Mouse (Mus musculus) lung, embryonic 16.5 days (tissue): Measurements from ENCODE around the gene Spef2. TPM values are rescaled to one million over a fixed set of nuclear protein-coding genes. Genes with fewer than 3 reads are reported as not detected.
"Not testable (repeated sequence)": the region's sequence is repeated elsewhere in the genome, so short reads cannot be mapped to it uniquely, and the experiment has no call there.

Source experiments
- ATAC-seq: fragments of 200-750 bp; cut with Nextera tagmentation; 2 replicates; pipeline ENCODE4 v1.8.0; 2017; ENCODE audit warnings: low read depth, mild to moderate bottlenecking, moderate library complexity
- H3K27ac ChIP-seq: fragments of 300-500 bp; sonication (generic); 2 replicates; pipeline ENCODE4 v1.5.1; 2014; ENCODE audit warnings: mild to moderate bottlenecking, control low read depth, low read length
- H3K27me3 ChIP-seq: fragments of 300-500 bp; sonication (generic); 2 replicates; pipeline ENCODE4 v1.6.1; 2014; ENCODE audit warnings: low read depth, low read length, mixed read lengths; ENCODE audit not compliant: control insufficient read depth, insufficient read depth
- H3K36me3 ChIP-seq: fragments of 300-500 bp; sonication (generic); 2 replicates; pipeline ENCODE4 v1.6.1; 2014; ENCODE audit warnings: low read length; ENCODE audit not compliant: control insufficient read depth, insufficient read depth
- H3K4me1 ChIP-seq: fragments of 300-500 bp; sonication (generic); replicated peaks from 2 replicates; pipeline ENCODE4 v1.6.1; 2014; ENCODE audit warnings: low read length, mixed read lengths; ENCODE audit not compliant: control insufficient read depth, insufficient read depth
- H3K4me2 ChIP-seq: fragments of 300-500 bp; sonication (generic); 2 replicates; pipeline ENCODE4 v1.6.1; 2014; ENCODE audit warnings: low read depth, low read length, control low read depth
- H3K4me3 ChIP-seq: fragments of 300-500 bp; sonication (generic); 2 replicates; pipeline ENCODE4 v1.5.1; 2014; ENCODE audit warnings: mild to moderate bottlenecking, low read length, control low read depth
- H3K9ac ChIP-seq: fragments of 300-500 bp; sonication (generic); 2 replicates; pipeline ENCODE4 v1.6.1; 2014; ENCODE audit warnings: low read length, control low read depth
- H3K9me3 ChIP-seq: fragments of 300-500 bp; sonication (generic); 2 replicates; pipeline ENCODE4 v1.6.1; 2016; ENCODE audit warnings: low read length; ENCODE audit not compliant: control insufficient read depth
- WGBS: fragments of 180-500 bp; shearing (Covaris S2); extraction: QIAGEN DNeasy Blood & Tissue Kit; methylation state at CpG from one replicate; pipeline ENCODE4 v1.1.7; 2014; 5-methylcytosine and 5-hydroxymethylcytosine counted together
- polyA plus RNA-seq: library from polyadenylated mRNA; unstranded; fragments of >200 nt; fragmentation: Nextera tagmentation; extraction: Ambion mirVana; gene quantifications from 2 replicates; pipeline ENCODE4 v1.2.1, GENCODE M21; 2015

The Spef2 gene
- polyA plus RNA-seq: 2.5 and 3.0 TPM in 2 replicates

DNA sequence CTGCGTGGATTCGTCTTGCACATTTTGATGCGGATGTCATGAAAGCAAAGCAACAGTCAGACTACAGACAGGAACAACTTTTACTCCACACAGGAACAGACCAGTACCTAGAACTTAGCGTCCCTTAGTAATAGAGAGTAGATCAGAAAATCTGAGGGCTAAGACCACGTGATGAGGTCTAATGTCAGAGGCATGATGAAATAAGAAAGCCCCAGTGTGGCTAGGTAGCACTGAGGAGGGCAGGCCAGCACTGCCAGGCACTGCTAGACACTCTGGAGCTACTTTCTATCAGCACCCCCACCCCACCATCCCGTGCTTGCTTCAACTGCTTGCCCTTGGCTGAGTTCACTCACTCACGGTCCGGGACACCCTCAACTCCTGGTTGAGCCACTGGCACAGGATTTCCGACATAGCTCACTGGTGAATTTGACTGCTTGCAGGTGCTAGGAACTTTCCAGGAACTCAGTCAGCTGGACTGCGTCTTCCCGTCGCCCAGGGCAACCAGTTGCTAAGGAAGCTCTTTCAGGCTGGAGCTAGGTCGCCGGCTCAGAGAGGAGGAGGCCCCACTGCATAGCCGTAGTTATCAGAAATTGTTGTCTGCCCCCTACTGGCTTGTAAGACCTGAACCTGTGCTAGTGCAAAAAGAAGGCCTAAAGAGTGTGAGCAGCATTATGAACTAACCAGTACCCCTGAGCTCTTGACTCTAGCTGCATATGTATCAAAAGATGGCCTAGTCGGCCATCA lies at the start of gene Spef2:
Gene Spef2 (minus strand): TSS at position 510 of the 744 bp plus-strand sequence.
- Histone ChIP-seq H3K9me3 (no peaks in the 10 kb centered on the region), H3K4me1 (no peaks in the 10 kb centered on the region), H3K27me3 (no peaks in the 10 kb centered on the region), H3K4me2 (peak within 1 kb of the TSS; percentile 39), H3K27ac (no peak within 1 kb of the TSS), H3K9ac (no peak within 1 kb of the TSS), H3K4me3 (peak within 1 kb of the TSS; percentile 22), H3K36me3 (no peaks in the 10 kb centered on the region)
- ATAC-seq: peak; percentile 87
- WGBS: 22% methylated on average over 16 of the region's 16 CpGs

DNA sequence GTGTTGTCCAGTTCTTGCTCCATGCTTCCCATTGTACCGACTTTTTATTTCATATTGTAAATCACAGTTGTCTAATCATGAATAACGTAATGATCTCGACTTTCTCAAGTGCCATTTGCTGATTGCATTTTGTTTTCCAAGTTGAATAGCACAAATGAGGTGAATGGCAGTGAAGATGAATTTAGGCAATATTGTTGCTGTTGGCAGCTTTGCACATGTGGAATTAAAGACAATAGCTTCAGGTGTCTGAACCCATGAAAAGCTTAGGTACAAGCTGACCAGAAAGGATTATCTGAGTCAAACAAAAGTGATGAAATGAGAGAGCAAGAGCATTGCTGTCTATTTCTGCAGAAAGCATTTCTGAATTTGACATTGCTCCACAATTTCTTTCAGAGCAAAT lies 45.5 kb upstream of the Spef2 start:
- WGBS: 83% methylated on average over 3 of the region's 3 CpGs
- no peak overlapping the region for H3K9ac ChIP-seq
- H3K27me3 ChIP-seq: no peaks in the 10 kb centered on the region
- no peak for ATAC-seq
- no peaks in the 10 kb centered on the region for H3K4me1 ChIP-seq
- H3K4me3 ChIP-seq: no peak overlapping the region
- no peak overlapping the region for H3K4me2 ChIP-seq
- H3K36me3 ChIP-seq: no peaks in the 10 kb centered on the region
- H3K9me3 ChIP-seq: no peaks in the 10 kb centered on the region
- no peak overlapping the region for H3K27ac ChIP-seq

DNA sequence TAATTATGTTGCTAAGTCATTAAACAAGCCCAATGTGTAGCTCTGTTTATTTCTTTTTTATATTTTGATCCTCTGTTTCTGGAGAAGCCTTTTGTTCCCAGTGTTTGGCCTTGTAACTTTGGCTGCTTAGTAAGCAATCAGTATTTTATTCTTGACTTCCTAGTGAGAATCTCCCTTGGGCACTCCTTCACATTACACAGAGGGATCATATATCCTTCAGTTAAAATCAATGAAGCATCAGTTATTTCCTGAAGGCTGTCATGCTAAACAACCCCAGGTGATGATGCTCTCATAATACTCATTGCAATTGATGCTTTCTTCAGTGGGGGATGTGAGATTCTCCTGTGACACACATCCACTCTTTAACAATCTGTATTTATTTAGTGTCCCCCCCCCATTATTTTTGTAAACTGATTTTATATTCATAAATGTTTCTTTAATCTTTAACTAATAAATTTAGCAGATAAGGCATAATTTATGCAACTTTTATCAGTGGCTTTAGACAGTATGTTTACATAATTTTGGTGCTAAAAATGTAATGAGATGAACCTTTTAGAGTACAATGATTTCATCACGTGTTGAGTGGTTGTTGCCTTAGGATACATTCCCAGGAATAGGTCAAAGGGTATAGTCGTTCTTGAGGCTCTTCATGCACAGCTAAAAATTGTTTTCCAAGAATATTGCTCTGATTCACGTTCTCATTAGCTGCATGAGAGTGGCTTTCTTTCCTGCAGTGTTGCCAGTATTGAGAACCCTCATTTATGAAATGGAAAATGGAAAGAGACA lies 39.8 kb upstream of the Spef2 start:
- WGBS: 26% methylated on average over 3 of the region's 3 CpGs
- Histone ChIP-seq H3K4me2 (no peak overlapping the region), H3K4me3 (no peak overlapping the region), H3K9ac (no peak overlapping the region), H3K4me1 (no peaks in the 10 kb centered on the region), H3K9me3 (no peaks in the 10 kb centered on the region), H3K36me3 (no peaks in the 10 kb centered on the region), H3K27ac (no peak overlapping the region), H3K27me3 (no peaks in the 10 kb centered on the region)
- ATAC-seq: no peak

DNA sequence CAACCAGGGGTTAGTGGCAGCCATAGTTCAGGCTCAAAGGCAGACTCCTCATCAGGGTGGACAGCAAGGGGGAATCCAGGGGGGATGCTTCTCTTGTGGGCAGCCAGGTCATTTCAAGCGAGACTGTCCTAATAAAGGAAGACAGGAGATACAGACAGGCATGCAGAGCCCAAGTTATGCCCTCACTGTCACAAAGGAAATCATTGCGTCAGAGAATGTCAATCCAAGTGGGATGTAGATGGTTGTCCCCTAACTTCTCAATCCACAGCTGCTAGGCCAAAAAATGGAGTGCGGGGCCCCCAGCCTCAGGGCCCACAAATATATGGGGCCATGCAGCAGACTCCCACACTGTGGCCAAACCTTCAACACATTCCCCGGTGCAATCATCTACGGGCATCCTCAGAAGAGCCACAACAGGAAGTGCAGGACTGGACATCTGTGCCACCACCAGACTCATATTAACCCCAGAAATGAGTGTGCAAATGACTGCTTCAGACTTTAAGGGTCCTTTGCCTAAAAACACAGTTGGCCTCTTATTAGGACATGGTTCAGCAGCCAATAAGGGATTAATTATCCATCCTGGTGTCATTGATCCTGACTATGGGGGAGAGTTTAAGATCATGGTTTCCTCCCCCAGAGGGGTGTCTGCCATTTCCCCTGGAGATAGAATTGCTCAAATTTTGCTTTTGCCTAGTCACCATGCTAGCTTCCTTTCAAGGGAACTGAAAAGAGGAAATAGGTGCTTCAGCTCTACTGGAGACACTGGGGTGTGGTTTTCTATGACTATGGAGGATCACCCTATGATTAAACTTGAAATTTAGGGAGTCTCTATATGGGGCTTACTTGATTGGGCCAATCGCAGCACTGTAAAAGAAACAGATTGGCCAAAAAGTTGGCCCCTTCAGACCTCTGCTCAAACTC lies 25.8 kb upstream of the Spef2 start:
- not testable (repeated sequence) for H3K9ac ChIP-seq, H3K4me1 ChIP-seq, H3K27ac ChIP-seq, H3K36me3 ChIP-seq, ATAC-seq, H3K4me2 ChIP-seq, H3K4me3 ChIP-seq, H3K9me3 ChIP-seq, H3K27me3 ChIP-seq
- 88% methylated on average over 6 of the region's 6 CpGs for WGBS

DNA sequence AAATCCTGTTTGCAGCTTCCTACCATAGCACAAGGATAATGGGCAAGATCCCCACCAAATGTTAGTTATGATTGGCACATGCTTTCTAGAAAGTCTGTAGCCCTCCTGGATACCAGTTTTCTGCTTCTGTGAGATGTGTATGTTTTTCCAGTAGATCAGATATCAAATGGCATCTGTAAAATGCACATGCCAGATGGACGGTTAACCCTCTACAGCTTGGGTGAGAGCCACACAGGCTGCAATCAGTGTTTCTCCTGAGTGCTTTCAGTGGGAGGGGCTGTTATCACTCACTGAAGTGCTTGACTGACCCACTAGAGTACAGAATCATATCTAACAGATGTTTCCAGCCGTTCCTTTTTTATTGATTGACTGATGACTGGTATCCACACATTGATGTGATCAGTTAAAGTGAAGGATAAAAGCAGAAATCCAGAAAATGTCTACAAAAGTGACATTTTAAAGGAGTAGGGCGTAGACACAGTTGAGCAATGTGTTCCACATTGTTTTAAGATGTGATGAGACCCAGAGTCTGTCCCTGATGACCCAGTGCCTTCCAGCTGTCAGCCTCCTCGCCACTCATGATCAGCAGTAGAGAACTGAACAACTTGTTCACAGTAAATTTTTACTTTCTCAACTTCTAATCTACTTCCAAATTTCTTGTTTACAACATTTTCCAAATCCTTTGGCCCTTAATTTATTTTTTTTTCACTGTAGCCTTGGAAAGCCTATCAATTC lies 19.7 kb upstream of the Spef2 start:
- no peak overlapping the region for H3K27ac ChIP-seq
- H3K36me3 ChIP-seq: no peaks in the 10 kb centered on the region
- no peaks in the 10 kb centered on the region for H3K27me3 ChIP-seq
- no peaks in the 10 kb centered on the region for H3K4me1 ChIP-seq
- WGBS: 26% methylated on average over 4 of the region's 4 CpGs
- no peak overlapping the region for H3K4me2 ChIP-seq
- ATAC-seq: no peak
- no peaks in the 10 kb centered on the region for H3K9me3 ChIP-seq
- no peak overlapping the region for H3K4me3 ChIP-seq
- no peak overlapping the region for H3K9ac ChIP-seq

DNA sequence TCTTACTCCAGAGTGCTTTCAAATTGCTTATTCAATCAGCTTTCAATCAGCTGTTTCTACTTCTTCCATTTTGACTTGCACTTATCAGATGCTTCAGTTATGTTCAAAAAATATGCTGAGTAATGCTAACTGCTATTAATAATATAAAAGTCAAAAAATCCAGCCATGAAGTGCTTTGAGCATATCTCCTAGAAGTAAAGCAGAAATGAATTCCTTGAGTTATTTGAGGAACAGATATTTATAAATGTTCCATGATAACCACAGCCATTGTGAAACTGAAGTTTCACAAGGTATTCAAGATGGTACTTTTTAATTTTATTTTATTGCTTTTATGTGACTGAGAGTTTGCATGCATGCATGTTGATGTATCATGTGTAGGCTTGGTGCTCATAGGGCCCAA lies 18.4 kb upstream of the Spef2 start:
- no peak overlapping the region for H3K9ac ChIP-seq
- H3K36me3 ChIP-seq: no peaks in the 10 kb centered on the region
- H3K4me3 ChIP-seq: no peak overlapping the region
- no peaks in the 10 kb centered on the region for H3K4me1 ChIP-seq
- H3K4me2 ChIP-seq: no peak overlapping the region
- no peaks in the 10 kb centered on the region for H3K27me3 ChIP-seq
- no peak for ATAC-seq
- H3K9me3 ChIP-seq: no peaks in the 10 kb centered on the region
- no peak overlapping the region for H3K27ac ChIP-seq

DNA sequence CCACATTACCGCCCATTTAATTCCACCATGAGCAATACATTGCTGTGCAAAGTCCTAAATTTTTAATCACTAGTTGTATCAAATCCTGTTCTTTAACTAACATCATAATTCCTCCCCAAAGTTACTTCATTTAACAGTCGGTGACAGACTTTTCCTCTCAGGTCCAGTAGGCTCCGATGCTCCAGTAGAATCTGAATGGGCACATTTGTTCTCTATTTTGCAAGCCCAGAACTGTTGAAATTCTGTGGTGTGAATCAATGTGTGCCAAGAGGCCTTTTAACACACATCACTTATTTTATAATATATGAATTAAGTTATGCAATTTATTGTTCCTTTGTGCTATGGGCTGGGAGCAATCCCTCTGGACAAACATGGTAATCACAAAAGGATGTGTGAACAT lies 2.3 kb upstream of the Spef2 start:
- no peak for ATAC-seq
- H3K4me3 ChIP-seq: no peak overlapping the region
- no peaks in the 10 kb centered on the region for H3K9me3 ChIP-seq
- no peak overlapping the region for H3K4me2 ChIP-seq
- no peak overlapping the region for H3K27ac ChIP-seq
- no peaks in the 10 kb centered on the region for H3K27me3 ChIP-seq
- H3K9ac ChIP-seq: no peak overlapping the region
- no peaks in the 10 kb centered on the region for H3K4me1 ChIP-seq
- 86% methylated on average over 3 of the region's 3 CpGs for WGBS
- no peaks in the 10 kb centered on the region for H3K36me3 ChIP-seq

DNA sequence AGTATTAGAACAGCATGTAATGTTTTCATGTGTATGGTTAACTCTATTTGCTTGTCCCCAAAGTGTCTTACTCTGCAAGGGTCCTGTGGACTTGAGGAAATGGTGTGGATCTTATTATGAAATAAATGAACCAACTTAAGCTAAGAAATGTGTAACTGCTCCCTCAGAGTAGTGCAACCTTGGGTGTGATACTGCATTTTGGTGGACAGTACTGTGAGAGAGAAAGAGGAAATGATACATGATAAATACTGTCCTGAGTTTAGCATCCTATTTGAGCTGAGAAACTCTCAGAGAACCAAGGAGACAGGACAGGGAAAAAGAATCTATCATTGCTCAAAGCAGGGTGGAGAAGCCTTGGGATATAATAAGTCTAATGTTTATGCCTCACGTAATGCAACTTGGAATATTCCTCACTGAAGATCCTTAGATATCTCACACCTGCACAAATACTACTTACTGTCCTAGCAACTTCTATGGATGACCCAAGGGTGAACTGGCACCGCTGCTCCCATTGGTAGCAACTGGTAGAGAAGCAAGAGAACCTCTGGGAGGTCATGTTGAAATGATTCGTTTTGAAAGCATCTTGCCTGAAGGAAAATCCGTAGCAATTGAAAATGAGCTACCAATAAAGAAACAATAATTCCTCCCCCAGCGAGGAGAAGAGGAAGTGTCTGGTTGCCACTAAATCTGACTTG lies 1.1 kb downstream of the Spef2 start:
- Histone ChIP-seq H3K4me3 (no peak overlapping the region), H3K4me1 (no peaks in the 10 kb centered on the region), H3K9me3 (no peaks in the 10 kb centered on the region), H3K4me2 (no peak overlapping the region), H3K9ac (no peak overlapping the region), H3K27me3 (no peaks in the 10 kb centered on the region), H3K27ac (no peak overlapping the region), H3K36me3 (no peaks in the 10 kb centered on the region)
- no peak for ATAC-seq
- 60% methylated on average over 5 of the region's 5 CpGs for WGBS
